Mouse (Mus musculus) stomach, embryonic 16.5 days (tissue): ENCODE data around the gene Corin. TPM values are rescaled to one million over a fixed set of nuclear protein-coding genes. Genes with fewer than 3 reads are reported as not detected.

Experiments
- ATAC-seq: fragments of 200-750 bp; cut with Nextera tagmentation; 2 replicates; pipeline ENCODE4 v1.8.0; 2017; ENCODE audit warnings: moderate number of reproducible peaks, moderate TSS enrichment; ENCODE audit not compliant: insufficient read depth, low FRiP score
- H3K27ac ChIP-seq: fragments of 300-500 bp; sonication (generic); 2 replicates; pipeline ENCODE4 v1.5.1; 2014; ENCODE audit warnings: low read length
- H3K27me3 ChIP-seq: fragments of 300-500 bp; sonication (generic); 2 replicates; pipeline ENCODE4 v1.6.1; 2014; ENCODE audit warnings: low read length, control low read depth, mixed read lengths; ENCODE audit not compliant: control insufficient read depth, insufficient read depth
- H3K36me3 ChIP-seq: fragments of 300-500 bp; sonication (generic); 2 replicates; pipeline ENCODE4 v1.6.1; 2014; ENCODE audit warnings: low read length; ENCODE audit not compliant: control insufficient read depth, insufficient read depth
- H3K4me1 ChIP-seq: fragments of 300-500 bp; sonication (generic); 2 replicates; pipeline ENCODE4 v1.6.1; 2014; ENCODE audit warnings: low read length, control low read depth, mixed read lengths; ENCODE audit not compliant: control insufficient read depth, insufficient read depth
- H3K4me2 ChIP-seq: fragments of 300-500 bp; sonication (generic); 2 replicates; pipeline ENCODE4 v1.6.1; 2014; ENCODE audit warnings: low read depth, low read length, mixed read lengths
- H3K4me3 ChIP-seq: fragments of 300-500 bp; sonication (generic); replicated peaks from 2 replicates; pipeline ENCODE4 v1.5.1; 2014; ENCODE audit warnings: mild to moderate bottlenecking, low read length
- H3K9ac ChIP-seq: fragments of 300-500 bp; sonication (generic); 2 replicates; pipeline ENCODE4 v1.6.1; 2014; ENCODE audit warnings: low read length
- H3K9me3 ChIP-seq: fragments of 300-500 bp; sonication (generic); replicated peaks from 2 replicates; pipeline ENCODE4 v1.6.1; 2016; ENCODE audit warnings: low read length, control low read depth; ENCODE audit not compliant: control insufficient read depth
- WGBS: fragments of 180-500 bp; shearing (Covaris S2); extraction: QIAGEN DNeasy Blood & Tissue Kit; methylation state at CpG from one replicate; pipeline ENCODE4 v1.1.7; 2014; 5-methylcytosine and 5-hydroxymethylcytosine counted together
- polyA plus RNA-seq: library from polyadenylated mRNA; unstranded; fragments of >200 nt; fragmentation: Nextera tagmentation; extraction: Ambion mirVana; gene quantifications from 2 replicates; pipeline ENCODE4 v1.2.1, GENCODE M21; 2015

The Corin gene
- polyA plus RNA-seq, 1 experiment from 2014 or later: 1.9 TPM

- H3K9me3 ChIP-seq: 0 out of 2 replicates have a peak, but pooled peaks cover 3% of the 10 kb centered on the region
- H3K4me1 ChIP-seq: no peaks in the 10 kb centered on the region
- no peaks in the 10 kb centered on the region for H3K27me3 ChIP-seq
- H3K36me3 ChIP-seq: no peaks in the 10 kb centered on the region
- no peak for ATAC-seq
- H3K4me3 ChIP-seq: no peak overlapping the region
- H3K9ac ChIP-seq: no peak overlapping the region
- H3K4me2 ChIP-seq: no peak overlapping the region
- 79% methylated on average over 4 of the region's 4 CpGs for WGBS
- H3K27ac ChIP-seq: no peak overlapping the region
Observed at GRCm38 (mm10) chr5:72452750-72453149, 51.5 kb downstream of the Corin start.

- H3K27me3 ChIP-seq: no peaks in the 10 kb centered on the region
- H3K4me3 ChIP-seq: no peak overlapping the region
- 0 out of 2 replicates have a peak, but pooled peaks cover 3% of the 10 kb centered on the region for H3K9me3 ChIP-seq
- H3K9ac ChIP-seq: no peak overlapping the region
- no peaks in the 10 kb centered on the region for H3K36me3 ChIP-seq
- 52% methylated on average over 2 of the region's 2 CpGs for WGBS
- no peak for ATAC-seq
- H3K27ac ChIP-seq: no peak overlapping the region
- no peaks in the 10 kb centered on the region for H3K4me1 ChIP-seq
- no peak overlapping the region for H3K4me2 ChIP-seq
Observed at GRCm38 (mm10) chr5:72448846-72449245, 55.4 kb downstream of the Corin start.

- H3K9ac ChIP-seq: no peak overlapping the region
- 89% methylated on average over 11 of the region's 11 CpGs for WGBS
- 0 out of 2 replicates have a peak, but pooled peaks cover 3% of the 10 kb centered on the region for H3K9me3 ChIP-seq
- no peak overlapping the region for H3K4me2 ChIP-seq
- H3K4me3 ChIP-seq: no peak overlapping the region
- no peaks in the 10 kb centered on the region for H3K36me3 ChIP-seq
- no peaks in the 10 kb centered on the region for H3K27me3 ChIP-seq
- no peaks in the 10 kb centered on the region for H3K4me1 ChIP-seq
- no peak overlapping the region for H3K27ac ChIP-seq
- ATAC-seq: no peak
Observed at GRCm38 (mm10) chr5:72446104-72446503, 58.2 kb downstream of the Corin start.

- Histone ChIP-seq H3K27me3 (no peaks in the 10 kb centered on the region), H3K4me1 (no peaks in the 10 kb centered on the region), H3K4me2 (no peak overlapping the region), H3K36me3 (no peaks in the 10 kb centered on the region), H3K27ac (no peak overlapping the region), H3K4me3 (no peak overlapping the region), H3K9me3 (no peaks in the 10 kb centered on the region), H3K9ac (no peak overlapping the region)
- 81% methylated on average over 11 of the region's 11 CpGs for WGBS
- ATAC-seq: no peak
Observed at GRCm38 (mm10) chr5:72443946-72444345, 60.3 kb downstream of the Corin start.

GRCm38 (mm10) chr5:72443007-72443406 lies 61.3 kb downstream of the Corin start:
- WGBS: 75% methylated on average over 4 of the region's 4 CpGs
- H3K4me3 ChIP-seq: no peak overlapping the region
- no peak overlapping the region for H3K9ac ChIP-seq
- no peak overlapping the region for H3K4me2 ChIP-seq
- no peak for ATAC-seq
- H3K27me3 ChIP-seq: no peaks in the 10 kb centered on the region
- no peaks in the 10 kb centered on the region for H3K9me3 ChIP-seq
- H3K4me1 ChIP-seq: no peaks in the 10 kb centered on the region
- no peaks in the 10 kb centered on the region for H3K36me3 ChIP-seq
- H3K27ac ChIP-seq: no peak overlapping the region

GRCm38 (mm10) chr5:72441181-72441580 lies 63.1 kb downstream of the Corin start:
- 54% methylated on average over 10 of the region's 10 CpGs for WGBS
- no peaks in the 10 kb centered on the region for H3K4me1 ChIP-seq
- ATAC-seq: peak; percentile 83
- H3K27me3 ChIP-seq: no peaks in the 10 kb centered on the region
- H3K9ac ChIP-seq: no peak overlapping the region
- no peak overlapping the region for H3K4me2 ChIP-seq
- H3K9me3 ChIP-seq: no peaks in the 10 kb centered on the region
- H3K4me3 ChIP-seq: no peak overlapping the region
- H3K27ac ChIP-seq: no peak overlapping the region
- no peaks in the 10 kb centered on the region for H3K36me3 ChIP-seq

GRCm38 (mm10) chr5:72435085-72435484 lies 69.2 kb downstream of the Corin start:
- 90% methylated on average over 11 of the region's 11 CpGs for WGBS
- no peak overlapping the region for H3K4me2 ChIP-seq
- ATAC-seq: no peak
- H3K9me3 ChIP-seq: no peaks in the 10 kb centered on the region
- H3K27ac ChIP-seq: no peak overlapping the region
- no peaks in the 10 kb centered on the region for H3K4me1 ChIP-seq
- no peaks in the 10 kb centered on the region for H3K27me3 ChIP-seq
- H3K9ac ChIP-seq: no peak overlapping the region
- H3K4me3 ChIP-seq: no peak overlapping the region
- H3K36me3 ChIP-seq: no peaks in the 10 kb centered on the region

GRCm38 (mm10) chr5:72431856-72432255 lies 72.4 kb downstream of the Corin start:
- 58% methylated on average over 3 of the region's 3 CpGs for WGBS
- ATAC-seq: no peak

GRCm38 (mm10) chr5:72427556-72427955 lies 76.7 kb downstream of the Corin start:
- Histone ChIP-seq H3K4me2 (no peak overlapping the region), H3K27ac (no peak overlapping the region), H3K4me1 (no peaks in the 10 kb centered on the region), H3K27me3 (no peaks in the 10 kb centered on the region), H3K9ac (no peak overlapping the region), H3K4me3 (no peak overlapping the region), H3K9me3 (no peaks in the 10 kb centered on the region), H3K36me3 (no peaks in the 10 kb centered on the region)
- 88% methylated on average over 4 of the region's 4 CpGs for WGBS
- no peak for ATAC-seq

More at GRCm38 (mm10) chr5:72431856-72432255, 72.4 kb downstream of the Corin start:
- no peak overlapping the region for H3K9ac ChIP-seq
- H3K4me3 ChIP-seq: no peak overlapping the region
- H3K4me2 ChIP-seq: no peak overlapping the region
- no peaks in the 10 kb centered on the region for H3K4me1 ChIP-seq
- no peaks in the 10 kb centered on the region for H3K27me3 ChIP-seq
- no peaks in the 10 kb centered on the region for H3K9me3 ChIP-seq
- no peaks in the 10 kb centered on the region for H3K36me3 ChIP-seq
- no peak overlapping the region for H3K27ac ChIP-seq
